Mouse (Mus musculus) embryonic facial prominence, embryonic 10.5 days (tissue): ENCODE measurements around the gene Dnajc2. TPM values are rescaled to one million over a fixed set of nuclear protein-coding genes. Genes with fewer than 3 reads are reported as not detected.
"Not testable (repeated sequence)": the region's sequence is repeated elsewhere in the genome, so short reads cannot be mapped to it uniquely, and the experiment has no call there.

Experiments
- DNase-seq: peaks from one replicate; pipeline ENCODE4 v3.0.0-alpha.2; 2017; ENCODE audit warnings: low spot score
- H3K27ac ChIP-seq: fragments of 300-500 bp; sonication (generic); replicated peaks from 2 replicates; pipeline ENCODE4 v1.5.1; 2016; ENCODE audit warnings: mild to moderate bottlenecking
- H3K27me3 ChIP-seq: fragments of 300-500 bp; sonication (generic); replicated peaks from 2 replicates; pipeline ENCODE4 v1.6.1; 2016; ENCODE audit warnings: low read depth, mild to moderate bottlenecking; ENCODE audit not compliant: poor library complexity, severe bottlenecking
- H3K36me3 ChIP-seq: fragments of 300-500 bp; sonication (generic); replicated peaks from 2 replicates; pipeline ENCODE4 v1.6.1; 2016; ENCODE audit warnings: mild to moderate bottlenecking, moderate library complexity
- H3K4me1 ChIP-seq: fragments of 300-500 bp; sonication (generic); 2 replicates; pipeline ENCODE4 v1.6.1; 2016
- H3K4me3 ChIP-seq: fragments of 300-500 bp; sonication (generic); 2 replicates; pipeline ENCODE4 v1.5.1; 2016; ENCODE audit warnings: mild to moderate bottlenecking, moderate library complexity
- H3K9me3 ChIP-seq: fragments of 300-500 bp; sonication (generic); 2 replicates; pipeline ENCODE4 v1.6.1; 2016; ENCODE audit warnings: mild to moderate bottlenecking
- WGBS: fragments of 180-500 bp; shearing (Covaris S2); methylation state at CpG from one replicate; pipeline ENCODE4 v1.1.7; 2016; 5-methylcytosine and 5-hydroxymethylcytosine counted together
- polyA plus RNA-seq: library from polyadenylated mRNA; unstranded; fragments of >200 nt; fragmentation: Nextera tagmentation; extraction: Ambion mirVana; gene quantifications from 2 replicates; pipeline ENCODE4 v1.2.1, GENCODE M21; 2016

The Dnajc2 gene
- polyA plus RNA-seq, 1 experiment from 2014 or later: 96.8 TPM

DNA sequence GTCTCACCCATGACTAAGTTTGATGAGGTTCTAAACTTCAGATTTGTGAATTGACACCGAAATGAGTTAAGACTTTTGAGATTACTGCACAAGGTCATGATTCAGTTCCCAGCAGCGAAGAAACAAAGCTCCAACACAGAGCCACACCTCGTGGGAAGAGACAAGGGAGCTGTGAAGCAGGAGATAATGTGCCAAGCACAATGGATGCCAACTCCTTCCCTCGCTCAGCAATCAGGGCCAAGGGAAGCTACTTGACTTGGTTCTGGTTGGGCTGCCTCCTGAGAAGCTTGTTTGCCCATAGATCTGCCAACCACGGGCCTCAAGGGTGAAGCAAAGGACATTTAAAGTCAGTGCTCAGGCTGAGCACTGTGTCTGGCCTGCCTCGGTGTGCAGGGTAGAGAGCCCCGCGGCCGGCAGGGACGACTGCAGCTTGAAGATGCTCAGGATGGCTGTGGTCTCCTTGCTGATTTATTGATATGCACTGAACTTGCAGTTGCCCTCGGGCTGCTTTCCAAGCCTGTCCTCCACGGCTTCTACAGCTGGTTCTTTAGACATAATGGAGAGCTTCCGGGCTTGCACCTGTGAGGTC, 72.8 kb downstream of the Dnajc2 start:
- H3K9me3 ChIP-seq: 0 out of 2 replicates have a peak, but pooled peaks cover 4% of the 10 kb centered on the region
- H3K27ac ChIP-seq: no peak overlapping the region
- no peak overlapping the region for H3K4me3 ChIP-seq
- 79% methylated on average over 13 of the region's 13 CpGs for WGBS
- no peaks in the 10 kb centered on the region for H3K27me3 ChIP-seq
- H3K4me1 ChIP-seq: no peaks in the 10 kb centered on the region
- no peaks in the 10 kb centered on the region for H3K36me3 ChIP-seq
- no peak for DNase-seq

DNA sequence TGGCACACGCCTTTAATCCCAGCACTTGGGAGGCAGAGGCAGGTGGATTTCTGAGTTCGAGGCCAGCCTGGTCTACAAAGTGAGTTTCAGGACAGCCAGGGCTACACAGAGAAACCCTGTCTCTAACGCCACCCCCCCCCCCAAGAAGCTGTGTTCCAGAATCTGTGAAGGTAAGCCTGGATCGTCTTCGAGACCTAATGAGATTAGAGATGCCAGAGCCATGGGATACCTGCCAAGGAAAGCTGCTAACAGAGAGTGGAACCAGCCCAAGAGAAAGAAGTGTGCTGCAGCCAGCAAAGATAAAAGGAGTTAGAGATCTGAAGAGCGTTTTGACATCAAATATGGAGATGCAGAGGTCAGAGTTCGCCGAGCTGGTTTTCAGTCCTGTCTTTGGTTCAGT, 77.0 kb downstream of the Dnajc2 start:
- DNase-seq: not testable (repeated sequence)

More for the DNA sequence above, 77.0 kb downstream of the Dnajc2 start:
- H3K9me3 ChIP-seq, H3K4me3 ChIP-seq, H3K36me3 ChIP-seq, H3K27me3 ChIP-seq, H3K27ac ChIP-seq, H3K4me1 ChIP-seq: not testable (repeated sequence)
- 90% methylated on average over 8 of the region's 8 CpGs for WGBS

Other genes starting within 250 kb of the Dnajc2 start
- 12.9 and 15.9 TPM in 2 replicates for gene Lrrc17, start 241.7 kb downstream of the Dnajc2 start, polyA plus RNA-seq
- gene Fbxl13, start 139.6 kb downstream of the Dnajc2 start, polyA plus RNA-seq: 0.09 and 0.28 TPM in 2 replicates
- gene Armc10, start 139.4 kb downstream of the Dnajc2 start, polyA plus RNA-seq: 63.1 and 63.4 TPM in 2 replicates
- 4.8 and 5.0 TPM in 2 replicates for gene Napepld, start 83.9 kb downstream of the Dnajc2 start, polyA plus RNA-seq
- 78.0 and 84.7 TPM in 2 replicates for gene Pmpcb, start 48.1 kb downstream of the Dnajc2 start, polyA plus RNA-seq
- 238 and 245 TPM in 2 replicates for gene Psmc2, start within 50 bp of the Dnajc2 start, polyA plus RNA-seq
- 0.07 and 0.09 TPM in 2 replicates for gene Slc26a5, start 80.4 kb upstream of the Dnajc2 start, polyA plus RNA-seq